14 mouse cellular contexts compared by ENCODE assay signal in the genomic region with DNA sequence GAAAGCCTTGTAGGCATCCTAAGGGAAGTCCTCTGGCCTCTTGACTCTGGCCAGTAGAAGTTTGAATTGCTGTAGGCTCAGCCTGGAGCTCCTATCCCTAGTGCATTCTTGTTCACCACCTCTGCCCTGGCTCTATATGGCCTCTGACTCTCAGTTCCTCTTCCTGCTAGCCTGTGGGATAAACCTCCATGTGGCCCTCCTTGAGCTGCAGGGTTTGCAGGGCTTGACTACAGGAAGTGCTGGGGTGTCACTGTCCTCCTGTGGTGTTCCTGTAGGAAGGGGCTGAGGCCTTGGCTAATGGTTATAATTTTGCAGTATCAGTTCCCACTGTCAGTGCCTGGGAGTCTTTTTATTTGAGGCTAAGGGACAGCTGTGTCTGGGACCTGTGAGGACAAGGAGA.
DNase-seq lines count a peak whose midpoint lies in the region; ATAC-seq and TF ChIP-seq lines count a peak whose summit lies in the region.
"Had no signal": no experiment of that assay in that cellular context is flagged by ENCODE, and none has a peak within 500 bp of the region (broad histone marks: within the 10 kb centered on the region; RNA-seq: fewer than 3 reads in every experiment).

No protein-coding gene starts in this region.

- intact Hi-C loops in left cerebral cortex, postnatal 25 days (cut with DNase I) = no loop called here
- intact Hi-C loops in gastrocnemius, postnatal 36 days (cut with DNase I) = no loop called here

- no peak overlapping the region for H3K4me2 ChIP-seq in lung, postnatal 0 days (replicated peaks; ENCODE audit: low read depth, low read length)
- H3K4me2 ChIP-seq in liver, embryonic 16.5 days (ENCODE audit: low read depth, low read length) = no peak overlapping the region
- H3K4me2 ChIP-seq: hindbrain, embryonic 14.5 days; lung, embryonic 14.5 days; midbrain, embryonic 11.5 days had no signal

- no peaks in the 10 kb centered on the region for H3K36me3 ChIP-seq in lung, postnatal 0 days (ENCODE audit: insufficient read depth, low read length)
- H3K36me3 ChIP-seq in liver, embryonic 16.5 days (ENCODE audit: control insufficient read depth, insufficient read depth) = no peaks in the 10 kb centered on the region
- no peaks in the 10 kb centered on the region for H3K36me3 ChIP-seq in splenic B cell, adult 2 months (ENCODE audit: control insufficient read depth, insufficient read depth, low read length, poor library complexity, severe bottlenecking)

- H3K9me3 ChIP-seq in lung, postnatal 0 days (ENCODE audit: low read length) = no peaks in the 10 kb centered on the region
- H3K9me3 ChIP-seq in liver, embryonic 16.5 days (replicated peaks; ENCODE audit: control insufficient read depth, low read length) = no peaks in the 10 kb centered on the region

- TF ChIP-seq CTCF in lung, postnatal 0 days (IDR thresholded peaks at IDR 0.05) = no peak

- peak; percentile 37; the same call in 1 of the 2 replicates for ATAC-seq in lung, postnatal 0 days
- peak; percentile 89 for ATAC-seq in common myeloid progenitor, adult 5-6 weeks (replicated peaks; ENCODE audit: low read depth, poor library complexity, severe bottlenecking)
- ATAC-seq in liver, embryonic 16.5 days (ENCODE audit: low read depth) = peak; percentile 57

- H3K4me3 ChIP-seq in lung, postnatal 0 days (ENCODE audit: low read depth, low read length) = no peak overlapping the region
- H3K4me3 ChIP-seq in liver, embryonic 16.5 days (ENCODE audit: low read depth, low read length) = no peak overlapping the region

- H3K27me3 ChIP-seq in lung, postnatal 0 days (replicated peaks; ENCODE audit: insufficient read depth, low read length) = no peaks in the 10 kb centered on the region
- no peaks in the 10 kb centered on the region for H3K27me3 ChIP-seq in liver, embryonic 16.5 days (ENCODE audit: control insufficient read depth, insufficient read depth, low read depth, low read length)
- no peaks in the 10 kb centered on the region for H3K27me3 ChIP-seq in splenic B cell, adult 2 months (ENCODE audit: control insufficient read depth, insufficient read depth, low read length, poor library complexity, severe bottlenecking)

- H3K9ac ChIP-seq in lung, postnatal 0 days (replicated peaks; ENCODE audit: low read depth) = no peak overlapping the region
- H3K9ac ChIP-seq in liver, embryonic 16.5 days (ENCODE audit: low read depth, low read length) = no peak overlapping the region
- H3K9ac ChIP-seq: hindbrain, embryonic 14.5 days; lung, embryonic 14.5 days had no signal

- peak; percentile 27 for DNase-seq in lung, postnatal 0 days (ENCODE audit: low spot score)
- no peak for DNase-seq in lung, postnatal 10 days
- peak; percentile 55 for DNase-seq in splenic B cell, adult 2 months (ENCODE audit: low read depth, low spot score)
- no peak for DNase-seq in natural killer cell, adult 2 months (ENCODE audit: low spot score in 2 of 2)
- no peak for DNase-seq in left cerebral cortex, postnatal 25 days (ENCODE audit: low spot score in 2 of 2)
- DNase-seq in gastrocnemius, postnatal 36 days = no peak
- DNase-seq: cerebellum, adult 11-12 months; embryo, embryonic 11 days; gastrocnemius, postnatal 14 days; lung, embryonic 14.5 days had no signal

- H3K27ac ChIP-seq in lung, postnatal 0 days (ENCODE audit: low read length) = 0 out of 2 replicates have a peak overlapping the region, but pooled peaks have one; percentile 32
- no peak overlapping the region for H3K27ac ChIP-seq in liver, embryonic 16.5 days (ENCODE audit: low read length)
- H3K27ac ChIP-seq: hindbrain, embryonic 14.5 days had no signal

- peaks cover 2% of the 10 kb centered on the region for H3K4me1 ChIP-seq in lung, postnatal 0 days (ENCODE audit: insufficient read depth, low read depth, low read length)
- peaks cover 9% of the 10 kb centered on the region for H3K4me1 ChIP-seq in liver, embryonic 16.5 days (ENCODE audit: control insufficient read depth, low read depth, low read length)

- TF ChIP-seq EP300 in lung, postnatal 0 days (IDR thresholded peaks at IDR 0.05) = no peak

Comparison
In these comparisons a context has a peak if more than half of its experiments do, and no peak if none do; other contexts are left out.
1. DNase-seq: peak in lung, postnatal 0 days (single experiment) and splenic B cell, adult 2 months (single experiment); none in lung, postnatal 10 days (single experiment), natural killer cell, adult 2 months (0 of 2), left cerebral cortex, postnatal 25 days (0 of 2) and gastrocnemius, postnatal 36 days (0 of 2).
2. ATAC-seq: peak in every context shown above with its lines; median percentile 89 in common myeloid progenitor, adult 5-6 weeks; 57 in liver, embryonic 16.5 days; 37 in lung, postnatal 0 days.